Mouse (Mus musculus) liver, adult 2 months (tissue): ENCODE measurements at regions not wholly inside any gene's neighbourhood (a gene's known extent, or its start where the extent isn't known, plus 50 kb on each side); places are given as distances from the start of the nearest gene placed in this dataset.

ENCODE experiments used
- DNase-seq: peaks from one replicate; pipeline ENCODE4 v3.0.0-alpha.2; 2011; ENCODE audit warnings: low read depth, low spot score; ENCODE audit errors: extremely low read depth
- H3K27ac ChIP-seq: fragments of 200-500 bp; replicated peaks from 2 replicates; pipeline ENCODE4 v1.5.1; 2012; ENCODE audit warnings: low read depth, mild to moderate bottlenecking, control low read depth, inconsistent platforms, low read length; ENCODE audit not compliant: insufficient read depth
- H3K27me3 ChIP-seq: fragments of 200-500 bp; 2 replicates; pipeline ENCODE4 v1.6.1; 2012; ENCODE audit warnings: mild to moderate bottlenecking, moderate library complexity, low read length, inconsistent platforms; ENCODE audit not compliant: control insufficient read depth, insufficient read depth
- H3K36me3 ChIP-seq: fragments of 200-500 bp; 2 replicates; pipeline ENCODE4 v1.6.1; 2012; ENCODE audit warnings: low read length, inconsistent platforms; ENCODE audit not compliant: control insufficient read depth, insufficient read depth
- H3K4me1 ChIP-seq: fragments of 200-500 bp; 2 replicates; pipeline ENCODE4 v1.6.1; 2011; ENCODE audit warnings: low read length; ENCODE audit not compliant: control insufficient read depth, insufficient read depth
- H3K4me3 ChIP-seq: fragments of 200-500 bp; 2 replicates; pipeline ENCODE4 v1.5.1; 2011; ENCODE audit warnings: low read depth, mild to moderate bottlenecking, control low read depth, low read length, moderate library complexity; ENCODE audit not compliant: insufficient read depth
- H3K79me2 ChIP-seq: fragments of 200-500 bp; 2 replicates; pipeline ENCODE4 v1.6.1; 2012; ENCODE audit warnings: inconsistent platforms, mild to moderate bottlenecking, low read length, moderate library complexity; ENCODE audit not compliant: control insufficient read depth, insufficient read depth
- H3K9ac ChIP-seq: fragments of 200-500 bp; 2 replicates; pipeline ENCODE4 v1.6.1; 2012; ENCODE audit warnings: low read depth, mild to moderate bottlenecking, control low read depth, inconsistent platforms, low read length
- CTCF ChIP-seq: fragments of 200-500 bp; IDR thresholded peaks from 2 replicates; pipeline ENCODE4 v1.5.1; 2011; ENCODE audit warnings: low read depth, low read length, control low read depth
- POLR2A ChIP-seq: fragments of 200-500 bp; IDR thresholded peaks from 2 replicates; pipeline ENCODE4 v1.6.1; 2011; ENCODE audit warnings: low read length, control low read depth; ENCODE audit not compliant: insufficient read depth; ENCODE audit errors: extremely low read depth
- WGBS: fragments of 180-500 bp; shearing (Covaris S2); methylation state at CpG from one replicate; pipeline ENCODE4 v1.1.7; 2018; 5-methylcytosine and 5-hydroxymethylcytosine counted together

- H3K9ac ChIP-seq = no peak overlapping the region
- H3K4me3 ChIP-seq = no peak overlapping the region
- H3K36me3 ChIP-seq = no peaks in the 10 kb centered on the region
- H3K4me1 ChIP-seq = no peaks in the 10 kb centered on the region
- no peak for DNase-seq
- TF ChIP-seq CTCF (no peak), POLR2A (no peak)
- H3K27ac ChIP-seq = no peak overlapping the region
- no peaks in the 10 kb centered on the region for H3K27me3 ChIP-seq
- 75% methylated on average over 2 of the region's 2 CpGs for WGBS
- H3K79me2 ChIP-seq = no peaks in the 10 kb centered on the region
These were observed 280.0 kb downstream of the Pcdh10 start for GRCm38 (mm10) chr3:45658093-45658776.

GRCm38 (mm10) chr3:45659052-45659451 is 280.9 kb downstream of the Pcdh10 start:
- DNase-seq = no peak
- H3K27me3 ChIP-seq = no peaks in the 10 kb centered on the region
- H3K36me3 ChIP-seq = no peaks in the 10 kb centered on the region
- H3K4me3 ChIP-seq = no peak overlapping the region
- 96% methylated on average over 1 of the region's 1 CpGs for WGBS
- TF ChIP-seq POLR2A (no peak), CTCF (no peak)
- H3K4me1 ChIP-seq = no peaks in the 10 kb centered on the region
- H3K9ac ChIP-seq = no peak overlapping the region
- H3K27ac ChIP-seq = no peak overlapping the region
- H3K79me2 ChIP-seq = no peaks in the 10 kb centered on the region

GRCm38 (mm10) chr3:45670434-45670833 is 292.2 kb downstream of the Pcdh10 start:
- no peak overlapping the region for H3K4me3 ChIP-seq
- no peaks in the 10 kb centered on the region for H3K36me3 ChIP-seq
- H3K4me1 ChIP-seq = no peaks in the 10 kb centered on the region
- no peak for TF ChIP-seq CTCF
- DNase-seq = no peak
- no peaks in the 10 kb centered on the region for H3K79me2 ChIP-seq
- H3K27me3 ChIP-seq = no peaks in the 10 kb centered on the region
- H3K9ac ChIP-seq = no peak overlapping the region
- H3K27ac ChIP-seq = no peak overlapping the region

GRCm38 (mm10) chr3:45677672-45678071 is 299.5 kb downstream of the Pcdh10 start:
- Histone ChIP-seq H3K36me3 (no peaks in the 10 kb centered on the region), H3K4me3 (no peak overlapping the region), H3K9ac (no peak overlapping the region), H3K4me1 (no peaks in the 10 kb centered on the region), H3K27me3 (peaks cover 3% of the 10 kb centered on the region; the same call in 1 of the 2 replicates), H3K27ac (no peak overlapping the region), H3K79me2 (no peaks in the 10 kb centered on the region)
- TF ChIP-seq CTCF = no peak
- no peak for TF ChIP-seq POLR2A
- 87% methylated on average over 6 of the region's 6 CpGs for WGBS
- no peak for DNase-seq

- Histone ChIP-seq H3K4me1 (no peaks in the 10 kb centered on the region), H3K79me2 (no peaks in the 10 kb centered on the region), H3K4me3 (no peak overlapping the region), H3K27ac (no peak overlapping the region), H3K27me3 (peaks cover 3% of the 10 kb centered on the region; the same call in 1 of the 2 replicates), H3K9ac (no peak overlapping the region), H3K36me3 (no peaks in the 10 kb centered on the region)
- 12% methylated on average over 12 of the region's 12 CpGs for WGBS
- TF ChIP-seq POLR2A (no peak), CTCF (no peak)
- DNase-seq = no peak
These were observed 303.2 kb downstream of the Pcdh10 start for GRCm38 (mm10) chr3:45681410-45681809.

- DNase-seq = no peak
- WGBS = 44% methylated on average over 1 of the region's 1 CpGs
- no peak overlapping the region for H3K27ac ChIP-seq
- H3K36me3 ChIP-seq = no peaks in the 10 kb centered on the region
- H3K4me3 ChIP-seq = no peak overlapping the region
- TF ChIP-seq POLR2A = no peak
- TF ChIP-seq CTCF = no peak
- H3K79me2 ChIP-seq = no peaks in the 10 kb centered on the region
- H3K27me3 ChIP-seq = no peaks in the 10 kb centered on the region
- H3K9ac ChIP-seq = no peak overlapping the region
- no peaks in the 10 kb centered on the region for H3K4me1 ChIP-seq
These were observed 329.7 kb downstream of the Pcdh10 start for GRCm38 (mm10) chr3:45707891-45708290.
